Mouse (Mus musculus) brain, embryonic 18.5 days (tissue): ENCODE measurements around the gene Trcg1.

Experiments
- DNase-seq: peaks from one replicate; pipeline ENCODE4 v3.0.0-alpha.2; 2012; ENCODE audit warnings: low read depth, low spot score

Gene Trcg1

GRCm38 (mm10) chr9:57295666-57296065, 59.3 kb downstream of the Trcg1 start:
- DNase-seq: no peak

GRCm38 (mm10) chr9:57296277-57296676, 59.9 kb downstream of the Trcg1 start:
- no peak for DNase-seq

DNA sequence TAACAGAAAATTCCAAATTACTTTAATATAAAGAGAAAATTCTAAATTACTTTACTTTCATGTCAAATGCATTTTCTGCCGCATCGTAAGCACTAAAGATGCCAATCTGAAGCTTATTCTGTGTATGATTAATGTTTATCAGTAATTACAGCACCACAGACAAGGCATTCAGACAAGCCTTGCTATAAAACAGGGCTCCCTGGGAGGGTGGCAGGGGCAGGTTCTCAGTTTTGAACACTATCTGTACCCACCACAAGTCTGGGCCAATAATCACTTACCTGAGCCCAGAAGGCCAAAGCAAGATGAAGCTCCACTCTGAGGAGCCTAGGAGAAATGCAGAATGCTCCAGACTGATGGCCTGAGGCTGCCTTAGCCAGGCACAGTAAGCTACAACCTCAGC, 61.6 kb downstream of the Trcg1 start:
- no peak for DNase-seq
